Mouse (Mus musculus) urinary bladder, postnatal 4 days (tissue): ENCODE results near the gene Zfp213.

ENCODE experiments used
- DNase-seq, 2 experiments: peaks; one replicate each; pipeline ENCODE4 v3.0.0; 2021 to 2022; ENCODE audit warnings: low spot score in 2 of 2

Gene Zfp213

DNA sequence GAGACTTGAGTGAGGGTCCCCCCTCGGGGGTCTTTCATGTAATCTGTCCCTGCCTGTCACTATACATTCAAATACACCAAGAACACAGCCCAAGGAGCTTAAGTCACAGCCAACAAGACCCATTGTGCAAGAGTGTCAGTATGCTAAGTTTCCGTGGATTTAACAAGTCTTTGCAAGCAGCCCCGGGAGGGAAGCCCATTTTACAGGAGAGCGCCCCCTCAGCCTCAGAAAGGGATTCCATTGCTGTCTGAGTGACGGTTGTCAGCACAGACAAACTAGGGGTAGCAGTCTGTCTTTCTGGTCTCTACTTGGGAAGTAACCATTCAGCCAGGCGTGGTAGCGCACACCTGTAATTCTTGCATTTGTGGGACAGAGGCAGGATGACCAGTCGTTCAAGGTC, 10.1 kb upstream of the Zfp213 start:
- no peak for DNase-seq

DNA sequence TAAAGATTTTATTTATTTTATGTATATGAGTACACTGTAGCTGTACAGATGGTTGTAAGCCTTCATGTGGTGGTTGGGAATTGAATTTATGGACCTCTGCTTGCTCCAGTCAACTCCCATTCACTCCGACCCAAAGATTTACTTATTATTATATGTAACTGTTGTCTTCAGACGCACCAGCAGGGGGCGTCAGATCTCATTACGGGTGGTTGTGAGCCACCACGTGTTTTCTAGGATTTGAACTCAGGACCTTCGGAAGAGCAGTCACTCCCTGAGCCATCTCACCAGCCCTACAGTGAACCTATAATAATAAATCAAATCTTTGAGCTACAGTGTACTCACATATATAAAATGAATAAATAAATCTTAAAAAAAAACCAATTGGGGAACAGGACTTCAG, 8.0 kb upstream of the Zfp213 start:
- no peak for DNase-seq

DNA sequence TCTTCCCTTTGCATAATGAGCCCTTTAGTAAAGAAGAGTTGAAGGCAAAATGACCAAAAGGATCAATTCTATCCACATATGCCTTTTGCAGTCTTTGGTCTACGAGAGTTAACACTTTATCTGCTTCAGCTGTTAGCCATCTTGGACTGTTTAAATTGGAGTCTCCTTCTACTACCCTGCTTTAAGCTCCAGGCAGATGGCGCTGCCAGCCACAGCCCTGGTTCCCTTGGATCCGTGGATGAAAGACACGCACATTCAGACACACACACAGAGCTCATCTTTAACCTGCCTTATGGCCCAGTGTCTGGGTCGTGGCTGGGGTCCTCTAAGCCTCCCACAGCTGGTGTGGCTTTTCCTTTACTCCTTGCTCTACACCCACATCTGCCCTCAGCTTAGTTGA, 7.0 kb upstream of the Zfp213 start:
- no peak for DNase-seq

DNA sequence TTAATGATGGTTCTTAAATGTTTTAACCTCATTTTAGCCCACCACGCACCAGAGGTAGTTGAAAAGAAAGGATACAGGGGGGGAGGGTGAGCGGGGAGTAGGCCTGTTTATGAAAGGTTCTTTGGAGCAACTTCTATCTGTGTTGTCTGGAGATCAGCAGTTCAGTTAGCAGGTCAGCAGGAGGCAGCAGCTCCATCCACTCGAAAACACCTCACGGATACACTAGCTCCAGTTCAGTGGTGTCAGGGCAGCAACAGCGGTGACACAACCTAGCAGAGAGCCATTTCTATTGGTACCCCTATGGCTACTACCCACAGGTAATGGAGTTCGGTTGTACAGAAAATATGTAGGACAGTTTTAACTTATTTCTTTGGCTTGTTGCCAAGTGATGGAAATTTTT, 6.0 kb upstream of the Zfp213 start:
- DNase-seq, result no peak

DNA sequence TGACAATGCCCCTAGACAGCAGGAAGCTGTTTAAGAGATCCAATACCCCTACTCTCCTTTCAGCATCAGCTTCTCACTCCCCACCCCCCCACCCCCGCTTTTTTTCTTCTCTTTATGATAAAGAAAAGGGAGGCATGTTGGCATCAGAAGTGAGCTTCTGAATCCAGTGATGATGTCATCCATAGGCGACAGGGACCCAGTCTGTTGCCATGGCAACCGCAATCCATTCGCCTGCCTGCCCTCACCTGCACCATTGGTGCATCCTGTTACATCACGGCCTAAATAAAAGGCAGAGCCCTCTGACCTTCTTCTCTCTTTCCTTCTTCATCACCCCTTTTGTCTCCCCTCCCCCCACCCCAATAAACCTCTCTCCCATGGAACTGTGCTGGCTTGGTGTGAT, 4.3 kb upstream of the Zfp213 start:
- DNase-seq, result no peak

DNA sequence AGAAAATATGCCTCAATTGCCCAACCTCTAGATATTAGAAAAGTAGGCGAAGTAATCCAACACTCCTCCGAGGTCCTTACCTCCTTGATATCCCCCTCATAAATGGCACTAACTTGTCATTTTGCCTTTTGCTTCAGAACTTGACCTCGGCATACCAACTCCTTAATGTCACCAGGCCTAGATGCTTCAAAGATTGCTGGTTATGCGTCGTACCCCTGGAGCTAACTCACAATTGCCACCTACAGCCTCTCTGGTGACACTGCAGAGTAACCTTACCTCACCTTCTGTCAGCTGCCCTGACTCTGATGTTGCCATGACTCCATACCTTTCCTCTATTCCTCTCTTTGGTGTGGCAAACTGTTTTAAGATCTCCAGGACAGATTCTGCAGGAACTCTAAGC, 2.7 kb upstream of the Zfp213 start:
- no peak for DNase-seq

DNA sequence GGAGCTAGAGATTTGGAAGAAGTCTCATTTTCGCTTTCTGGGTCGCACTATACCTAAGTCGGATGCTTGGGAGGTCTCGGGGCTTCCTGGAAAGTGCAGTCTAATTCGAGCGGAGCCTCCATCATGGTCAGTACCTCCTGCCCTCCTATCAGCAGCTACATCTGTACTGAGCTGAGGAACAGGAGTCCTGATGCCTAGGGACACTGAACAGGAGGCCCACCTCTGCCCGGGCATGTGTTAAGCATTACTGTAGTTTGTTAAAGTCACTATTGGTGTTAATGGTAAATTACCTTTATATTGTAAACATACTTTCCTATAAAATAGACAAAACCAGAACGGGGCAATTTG, 304 bp upstream of the Zfp213 start:
- DNase-seq, result no peak

DNA sequence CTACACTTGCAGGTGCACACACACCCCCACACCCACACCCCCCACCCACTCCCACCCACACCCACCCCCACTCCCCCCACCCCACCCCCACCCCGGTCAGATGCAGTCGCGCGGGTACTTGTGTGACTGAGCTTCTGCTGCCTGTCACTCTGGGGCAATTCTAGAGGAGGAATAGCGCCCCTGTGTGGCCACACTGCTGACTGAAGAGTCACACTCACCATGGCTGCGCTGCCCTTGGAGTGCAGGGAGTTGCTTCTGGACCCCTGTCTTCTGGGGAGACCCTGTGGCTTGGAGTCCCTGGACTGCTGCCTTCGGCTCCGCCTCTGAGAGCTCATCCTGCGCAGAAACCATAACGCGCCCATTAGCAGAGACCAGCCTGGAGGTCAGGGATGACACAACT, 4.3 kb downstream of the Zfp213 start:
- no peak for DNase-seq

DNA sequence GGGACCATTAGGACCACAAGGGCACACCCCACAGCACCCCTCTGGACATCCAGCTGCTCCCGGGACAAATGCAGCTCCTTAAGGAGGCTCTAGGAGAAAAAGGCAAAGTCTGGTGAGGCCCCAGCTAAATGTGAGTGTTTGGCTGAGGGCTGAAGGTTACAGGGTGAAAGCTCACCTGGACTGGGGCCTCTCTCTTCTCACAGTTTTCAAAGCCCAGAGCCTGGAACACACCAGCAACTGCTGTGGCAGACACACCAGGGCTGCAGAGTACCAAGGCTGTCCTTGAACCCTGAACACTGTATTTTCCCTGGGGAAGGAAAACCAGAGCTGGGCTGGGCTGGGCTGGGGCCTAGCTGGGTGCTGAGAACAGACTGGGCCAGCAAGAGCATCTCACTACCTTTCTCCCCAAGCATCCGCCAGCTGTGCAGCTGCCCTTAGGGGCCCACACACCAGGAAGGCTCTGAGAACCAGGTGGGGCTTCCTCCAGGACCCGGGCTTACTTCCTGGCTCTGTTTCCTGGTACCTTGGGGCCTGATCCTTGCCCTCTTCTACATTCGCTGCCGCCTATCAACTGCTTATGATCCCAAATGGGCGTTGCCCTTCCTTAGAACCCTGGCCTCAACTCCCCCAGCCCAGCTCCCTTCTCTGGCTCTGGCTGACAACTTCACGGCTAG, 8.7 kb downstream of the Zfp213 start:
- no peak for DNase-seq

DNA sequence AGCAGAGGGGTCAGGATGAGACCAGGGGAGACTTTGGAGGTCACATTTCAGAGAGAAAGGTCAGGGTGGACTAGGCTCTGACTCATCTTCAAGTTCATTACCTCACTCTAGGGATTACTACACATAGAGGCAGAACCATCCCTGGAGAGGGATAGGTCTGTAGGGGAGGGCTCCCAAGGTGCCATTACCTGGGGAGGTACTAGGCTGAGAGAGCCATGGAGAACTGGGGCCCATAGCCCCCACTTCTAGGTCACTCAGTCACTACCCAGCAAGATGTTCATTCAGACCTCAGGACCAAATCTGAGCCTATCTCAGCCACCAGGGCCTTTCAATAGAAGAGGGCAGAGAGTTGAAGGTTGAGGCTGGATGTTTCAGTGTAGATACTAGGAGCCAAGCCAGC, 9.7 kb downstream of the Zfp213 start:
- DNase-seq, result no peak

DNA sequence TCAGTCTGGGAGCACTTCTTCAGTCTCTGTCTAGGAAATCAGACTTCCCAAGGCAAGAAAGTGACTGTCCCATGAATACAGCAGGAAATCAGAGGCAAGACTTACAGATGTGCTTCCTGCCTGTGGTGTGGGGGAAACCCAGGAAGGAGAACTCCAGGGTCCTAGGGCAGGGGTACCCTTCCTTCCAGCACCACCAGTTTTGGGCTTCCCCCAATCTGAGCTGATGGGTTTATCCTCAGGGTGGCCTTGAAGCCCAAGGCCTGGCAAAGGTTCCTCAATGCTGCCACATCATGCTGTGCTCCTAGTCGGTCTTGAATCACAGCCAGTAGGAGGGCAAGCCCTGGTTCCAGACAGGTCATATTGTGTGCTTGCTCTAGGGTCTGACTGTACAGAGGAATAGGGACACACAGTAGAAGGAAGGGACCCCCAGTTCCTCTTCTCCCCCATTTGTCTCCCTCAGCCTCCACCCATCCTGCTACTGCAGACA, 10.4 kb downstream of the Zfp213 start:
- DNase-seq, result no peak

DNA sequence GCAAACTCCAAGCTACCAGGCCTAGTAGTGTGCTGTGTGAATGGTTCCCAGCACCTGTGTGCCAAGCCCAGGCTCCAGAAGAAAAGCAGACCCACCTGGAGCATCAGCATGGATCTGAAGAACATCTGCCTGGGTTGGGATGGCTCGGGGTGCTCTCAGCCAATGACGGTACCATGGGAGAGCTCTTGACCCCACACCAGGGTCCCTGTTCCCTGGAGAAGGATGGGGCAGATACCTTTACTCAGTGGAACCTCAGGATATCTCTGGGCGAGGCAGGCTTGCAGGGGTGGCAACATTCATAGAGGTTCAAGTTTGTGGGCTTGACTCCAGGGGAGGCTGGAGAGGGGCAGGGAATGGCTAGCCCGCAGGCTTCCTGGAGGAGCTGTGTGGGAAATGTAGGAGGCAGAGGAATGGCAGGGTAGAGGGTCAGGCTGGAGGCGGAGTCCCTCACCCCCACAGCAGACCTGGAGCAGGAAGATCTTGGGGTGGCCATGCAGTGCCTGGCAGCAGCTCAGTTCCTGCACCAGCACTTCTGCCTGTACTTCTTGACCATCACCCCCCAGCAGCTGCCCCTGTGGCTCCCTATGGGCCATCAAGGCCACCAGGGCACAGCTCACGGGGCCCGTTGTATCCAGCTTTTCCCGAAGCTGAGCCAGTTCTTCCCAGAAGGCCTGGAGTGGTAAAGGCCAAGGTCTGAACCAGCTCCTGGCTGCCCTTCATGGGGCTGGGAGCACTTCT, 11.0 kb downstream of the Zfp213 start:
- DNase-seq, result peak in 1 of 2 experiments; percentile 52

DNA sequence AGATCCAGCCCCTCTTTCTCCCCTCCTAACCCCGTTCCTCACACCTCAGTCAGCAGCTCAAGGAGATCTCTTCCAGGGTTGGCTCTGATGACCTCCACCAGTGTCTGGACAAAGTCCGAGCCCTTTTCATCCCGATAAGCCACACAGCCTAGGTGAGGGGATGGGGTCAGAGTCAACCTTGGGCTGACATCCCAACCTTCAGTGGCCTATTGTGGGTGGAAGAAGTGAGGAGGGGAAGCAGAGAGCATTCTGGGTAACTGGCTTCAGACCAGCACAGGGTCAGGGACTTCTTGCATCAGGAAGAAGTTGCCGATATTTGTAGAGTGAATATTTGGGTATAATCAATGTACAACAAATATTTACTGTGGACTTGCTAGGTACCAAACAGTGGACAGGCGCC, 12.1 kb downstream of the Zfp213 start:
- DNase-seq, result no peak

DNA sequence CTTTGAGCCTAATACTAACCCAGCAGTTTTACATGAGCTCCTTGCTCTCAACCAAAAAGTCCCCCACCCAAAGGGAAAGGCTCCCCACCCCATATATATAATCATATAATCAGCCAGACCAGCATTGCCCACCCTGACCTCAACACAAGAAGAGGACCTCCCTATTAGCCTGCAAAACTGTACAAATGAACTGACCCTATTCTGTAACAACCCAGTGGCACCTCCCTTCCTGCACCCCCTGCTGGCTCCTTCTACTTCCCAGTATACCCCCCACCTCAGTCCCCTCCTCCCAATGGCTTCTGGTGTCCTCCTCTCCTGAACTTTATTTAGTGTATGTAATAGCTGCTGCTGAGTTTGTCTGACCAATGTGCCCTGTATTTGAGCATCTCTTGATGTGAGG, 12.6 kb downstream of the Zfp213 start:
- no peak for DNase-seq

DNA sequence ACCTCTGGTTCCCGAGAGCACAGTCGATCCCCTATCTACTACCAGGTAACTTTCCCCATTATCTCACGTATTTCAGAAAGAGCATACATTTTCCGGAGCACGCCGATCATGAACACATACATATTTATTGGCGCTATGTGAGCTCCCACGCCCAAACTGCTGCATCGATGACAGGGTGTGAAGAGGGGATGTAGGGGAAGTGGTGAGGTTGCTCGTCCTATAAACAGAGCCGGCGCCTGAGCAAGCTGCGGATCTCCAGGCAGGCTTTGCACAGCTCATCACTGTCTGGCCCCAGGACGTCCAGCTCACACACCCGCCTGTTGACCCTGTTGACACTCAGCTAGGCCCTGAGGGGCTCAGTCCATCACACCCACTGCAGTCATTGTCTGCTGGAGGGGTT, 13.2 kb downstream of the Zfp213 start:
- no peak for DNase-seq

DNA sequence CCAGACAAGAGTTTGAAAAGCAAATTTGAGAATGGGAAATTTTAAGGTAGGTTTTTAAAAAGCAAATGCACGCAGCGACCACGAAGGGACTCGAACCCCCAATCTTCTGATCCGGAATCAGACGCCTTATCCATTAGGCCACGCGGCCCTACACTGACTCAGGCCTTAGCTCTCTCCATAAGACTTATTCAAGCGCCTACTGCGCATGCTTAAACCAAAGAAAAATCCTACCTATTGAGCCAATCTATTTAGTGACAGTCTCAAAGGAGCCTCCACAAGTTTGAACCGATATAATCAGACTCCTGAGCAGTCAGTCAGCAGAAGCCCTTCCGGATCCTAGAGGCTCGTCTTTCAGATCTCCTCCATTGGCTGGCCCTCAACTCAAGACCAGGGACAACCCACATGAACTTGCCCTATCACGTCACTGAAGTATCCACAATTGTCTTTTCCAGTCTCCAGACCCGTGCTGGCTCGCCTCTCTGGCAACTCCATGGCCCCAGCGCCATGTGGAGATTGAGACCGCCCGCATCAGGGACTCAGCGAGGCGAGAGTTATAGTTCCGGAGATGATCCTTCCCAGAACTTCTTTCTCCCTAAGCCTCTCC, 13.7 kb downstream of the Zfp213 start:
- DNase-seq, result peak; percentile 82 to 92

DNA sequence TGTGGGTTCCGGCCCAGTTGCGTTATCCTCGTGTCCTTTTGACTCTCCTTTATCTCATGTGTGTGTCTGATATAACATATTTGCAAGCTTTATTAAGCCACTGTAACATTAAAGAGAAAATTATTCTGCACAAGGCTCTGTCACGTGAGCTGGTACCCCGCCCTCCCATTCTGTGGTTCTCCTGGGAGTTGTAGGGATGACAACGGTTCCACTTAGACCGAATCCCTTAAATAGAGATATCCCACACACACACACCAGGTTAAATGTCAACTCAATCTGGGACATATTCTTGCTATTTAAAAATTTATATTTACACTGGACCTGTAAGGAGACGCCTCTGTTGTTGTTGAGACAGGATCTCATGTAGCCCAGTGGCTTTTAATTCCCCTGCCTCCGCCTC, 14.6 kb downstream of the Zfp213 start:
- no peak for DNase-seq

DNA sequence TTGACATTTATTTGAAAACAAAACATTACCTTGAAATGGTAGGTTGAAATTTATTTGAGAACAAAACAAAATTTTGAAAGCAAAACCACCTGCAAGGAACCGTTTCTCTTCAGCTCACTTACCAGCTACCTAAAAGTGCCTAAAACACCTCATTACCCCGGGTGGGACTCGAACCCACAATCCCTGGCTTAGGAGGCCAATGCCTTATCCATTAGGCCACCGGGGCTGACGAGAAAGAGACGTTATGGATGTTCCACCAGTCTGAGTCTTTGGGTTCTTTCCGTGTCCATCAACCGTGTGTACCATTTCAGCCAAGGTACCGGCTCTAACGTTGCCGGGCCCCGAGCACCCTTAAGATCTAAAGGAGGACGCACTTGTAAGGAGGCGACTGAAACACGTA, 15.4 kb downstream of the Zfp213 start:
- no peak for DNase-seq

DNA sequence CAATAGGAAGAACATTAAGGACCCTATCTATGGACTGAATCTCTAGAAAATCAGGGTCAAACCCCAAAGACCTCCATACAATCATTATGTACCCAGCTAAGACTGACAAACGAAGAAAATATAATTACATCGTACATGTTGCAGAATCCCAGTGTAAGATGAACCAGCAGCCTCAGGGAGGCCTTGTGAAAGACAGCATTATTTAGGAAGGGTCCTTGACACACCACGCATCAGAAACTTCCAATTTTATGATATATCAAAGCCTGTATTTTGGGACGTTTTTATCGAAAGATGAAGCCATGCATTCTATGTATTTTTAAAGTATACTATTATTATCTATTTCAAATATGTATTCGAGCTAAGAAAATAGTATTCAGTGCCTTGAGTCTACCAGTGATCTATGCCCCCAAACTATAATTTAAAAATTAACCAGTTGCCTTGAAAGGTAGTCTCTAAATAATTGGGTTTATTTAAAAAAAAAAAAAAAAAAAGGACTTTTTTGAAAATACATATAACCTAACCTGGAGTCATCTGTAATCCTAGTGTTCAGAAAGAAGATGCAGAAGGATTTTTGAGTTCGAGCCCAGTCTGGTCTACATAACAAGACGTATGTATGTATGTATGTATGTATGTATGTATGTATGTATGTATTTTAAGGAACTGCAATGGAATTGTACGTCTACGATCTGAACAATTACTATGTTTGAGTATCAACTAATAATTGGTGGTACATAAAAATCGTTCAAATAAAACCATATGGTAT, 16.2 kb downstream of the Zfp213 start:
- DNase-seq, result no peak

DNA sequence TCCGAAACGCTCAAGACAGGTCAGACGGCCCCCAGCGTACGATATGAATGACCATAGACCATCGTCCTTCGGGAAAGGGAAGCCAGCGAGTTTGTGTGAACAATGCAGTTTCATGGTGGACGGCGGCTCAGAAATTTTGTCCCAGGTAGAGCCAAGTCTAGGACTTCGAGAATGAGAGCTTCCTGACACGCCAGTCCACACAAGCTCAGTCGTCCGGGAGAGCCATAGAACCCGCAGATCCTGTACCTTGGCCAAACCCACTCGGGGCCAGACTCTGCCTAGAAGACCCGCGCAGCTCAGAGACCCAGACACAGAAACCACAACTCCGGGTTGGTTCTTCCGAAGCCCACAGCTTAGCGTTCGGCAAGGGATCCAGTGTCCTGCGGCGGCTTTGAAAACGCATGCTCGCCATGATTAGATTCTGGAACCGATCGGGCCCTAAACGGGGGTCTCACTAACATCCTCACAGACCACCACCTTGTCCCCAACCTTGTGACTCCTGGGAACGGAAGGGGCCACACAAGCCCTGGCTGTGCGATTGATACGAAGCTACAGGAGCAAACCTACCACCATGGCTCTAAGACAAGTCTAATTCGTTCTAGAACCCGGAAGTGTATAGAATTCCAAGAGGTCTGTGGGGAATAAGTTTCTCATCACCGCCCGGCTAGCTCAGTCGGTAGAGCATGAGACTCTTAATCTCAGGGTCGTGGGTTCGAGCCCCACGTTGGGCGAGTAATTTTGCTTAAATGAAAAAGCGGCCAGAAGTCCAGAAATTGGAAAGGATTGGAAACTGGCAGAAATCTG, 17.1 kb downstream of the Zfp213 start:
- DNase-seq, result peak; percentile 64 to 82

DNA sequence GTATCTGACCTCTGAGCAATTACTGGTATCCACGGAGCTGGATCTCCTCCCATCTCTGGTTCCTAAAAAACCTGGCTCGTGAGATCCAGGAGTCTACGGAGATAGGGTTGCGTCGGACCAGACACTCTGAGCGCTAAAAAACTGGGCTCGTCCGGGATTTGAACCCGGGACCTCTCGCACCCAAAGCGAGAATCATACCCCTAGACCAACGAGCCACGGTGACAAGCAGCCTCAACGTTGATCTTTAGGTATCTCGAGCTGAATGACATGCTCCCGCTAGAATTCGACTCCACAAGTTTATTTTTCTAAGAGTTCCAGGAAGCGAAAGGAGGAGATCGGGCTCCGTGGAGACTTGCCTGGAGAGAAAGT, 17.7 kb downstream of the Zfp213 start:
- DNase-seq, result peak in 1 of 2 experiments; percentile 49

DNA sequence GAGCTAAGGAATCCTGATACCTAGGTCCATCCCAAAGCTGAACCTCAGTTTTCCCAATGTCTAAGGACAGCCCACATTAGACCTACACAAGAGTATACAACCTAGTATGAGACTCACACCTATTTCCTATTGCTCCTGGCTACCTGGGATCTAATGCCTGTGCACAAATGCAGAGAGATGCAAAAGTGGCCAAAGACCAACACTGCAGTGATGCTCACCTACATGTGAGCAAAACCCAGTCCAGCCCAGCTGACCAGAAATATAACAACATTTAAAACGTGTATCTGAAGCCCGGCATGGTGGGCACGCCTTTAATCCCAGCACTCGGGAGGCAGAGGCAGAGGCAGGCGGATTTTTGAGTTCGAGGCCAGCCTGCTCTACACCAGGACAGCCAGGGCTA, 18.2 kb downstream of the Zfp213 start:
- no peak for DNase-seq
